Mouse (Mus musculus): ENCODE data around the gene Baiap2. TPM values are rescaled to one million over a fixed set of nuclear protein-coding genes. Genes with fewer than 3 reads are reported as not detected.
A peak's percentile ranks its signal among the peaks of the same experiment; 100 is the strongest.

The Baiap2 gene
- polyA plus RNA-seq (2016; fragmentation: Nextera tagmentation; extraction: Ambion mirVana) = 6.2 and 7.0 TPM in 2 replicates

DNA sequence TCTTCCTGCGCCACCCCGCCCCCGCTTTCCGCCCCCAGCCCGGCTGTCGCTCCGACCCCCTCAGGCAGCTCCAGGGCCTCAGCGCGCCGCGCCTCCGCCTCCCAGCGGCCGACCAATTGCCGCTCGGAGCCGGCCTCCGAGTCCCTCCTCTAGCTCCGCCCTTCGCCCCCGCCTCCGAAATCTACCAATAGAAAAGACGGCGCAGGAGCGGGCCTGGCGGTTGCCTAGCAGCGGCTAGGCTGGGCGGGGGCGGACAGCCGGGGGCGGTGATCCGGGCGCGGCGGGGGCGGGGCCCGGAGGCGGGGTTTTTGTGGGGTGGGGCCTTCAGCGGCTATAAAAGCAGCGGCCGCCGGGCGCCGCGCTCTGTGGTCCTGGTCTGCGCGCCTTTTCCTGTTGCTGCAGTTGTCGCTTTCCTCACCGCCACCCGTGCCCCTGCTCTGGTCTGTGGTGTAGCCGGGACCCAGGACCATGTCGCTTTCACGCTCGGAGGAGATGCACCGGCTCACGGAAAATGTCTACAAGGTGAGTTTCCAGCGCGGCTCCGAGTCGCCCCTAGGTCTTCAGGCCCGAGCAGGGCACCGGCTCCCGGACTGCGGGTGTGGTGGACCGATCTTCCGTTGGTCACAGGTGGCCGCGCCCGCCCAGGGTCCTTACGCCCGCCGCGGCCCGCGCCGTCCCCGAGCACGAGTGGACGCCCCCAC is at the start of gene Baiap2:
Gene Baiap2, plus strand, starts transcription at position 37 of the 701 bp plus-strand sequence.
- under 1% methylated on average over 79 of the region's 79 CpGs for WGBS (ENCODE audit: insufficient replicate concordance)
- peak; percentile 93 for ATAC-seq
- peak within 1 kb of the TSS; percentile 73 for H3K9ac ChIP-seq
- peaks cover 73% of the 10 kb centered on the region for H3K4me1 ChIP-seq
- H3K36me3 ChIP-seq = no peaks in the 10 kb centered on the region
- peak within 1 kb of the TSS; percentile 68 for H3K4me3 ChIP-seq
- H3K4me2 ChIP-seq = peak within 1 kb of the TSS; percentile 97
- H3K27ac ChIP-seq = peak within 1 kb of the TSS; percentile 53
- peaks cover 69% of the 10 kb centered on the region for H3K27me3 ChIP-seq (replicated peaks)
- no peaks in the 10 kb centered on the region for H3K9me3 ChIP-seq (replicated peaks)

DNA sequence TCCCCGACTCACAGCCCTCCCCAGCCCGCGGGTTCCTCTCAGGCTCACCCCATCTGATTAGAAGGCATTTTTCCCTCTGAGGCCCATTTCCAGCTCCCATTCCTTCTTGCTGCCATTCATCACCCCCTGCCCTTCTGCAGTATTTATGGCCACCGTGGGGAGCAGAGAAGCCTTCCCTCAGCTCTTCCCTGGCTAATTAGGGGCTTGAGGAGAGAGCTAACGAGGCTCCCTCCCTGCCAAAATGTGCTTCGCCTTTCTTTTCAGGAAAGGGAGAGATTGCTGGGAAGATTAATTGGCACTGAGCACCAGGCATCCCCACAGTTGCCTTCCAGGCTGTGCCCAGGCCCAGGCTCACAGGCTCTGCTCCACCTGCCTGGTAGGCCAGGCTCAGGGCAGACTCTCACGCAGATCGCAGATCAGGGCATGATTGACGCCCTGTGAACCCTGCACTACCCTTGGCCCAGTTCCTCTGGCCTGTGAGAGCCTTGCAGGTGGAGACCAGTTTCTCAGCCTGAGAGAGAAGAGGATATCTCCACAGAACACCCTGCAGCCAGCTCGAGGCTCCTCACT is 48.8 kb upstream of the Baiap2 start:
- H3K4me1 ChIP-seq = 0 out of 2 replicates have a peak, but pooled peaks cover 6% of the 10 kb centered on the region
- 65% methylated on average over 10 of the region's 10 CpGs for WGBS (ENCODE audit: insufficient replicate concordance)
- H3K36me3 ChIP-seq = peaks cover 93% of the 10 kb centered on the region
- H3K4me2 ChIP-seq = no peak overlapping the region
- H3K9me3 ChIP-seq (replicated peaks) = no peaks in the 10 kb centered on the region
- no peaks in the 10 kb centered on the region for H3K27me3 ChIP-seq (replicated peaks)
- H3K4me3 ChIP-seq = no peak overlapping the region
- no peak overlapping the region for H3K9ac ChIP-seq
- H3K27ac ChIP-seq = no peak overlapping the region
- ATAC-seq = no peak

DNA sequence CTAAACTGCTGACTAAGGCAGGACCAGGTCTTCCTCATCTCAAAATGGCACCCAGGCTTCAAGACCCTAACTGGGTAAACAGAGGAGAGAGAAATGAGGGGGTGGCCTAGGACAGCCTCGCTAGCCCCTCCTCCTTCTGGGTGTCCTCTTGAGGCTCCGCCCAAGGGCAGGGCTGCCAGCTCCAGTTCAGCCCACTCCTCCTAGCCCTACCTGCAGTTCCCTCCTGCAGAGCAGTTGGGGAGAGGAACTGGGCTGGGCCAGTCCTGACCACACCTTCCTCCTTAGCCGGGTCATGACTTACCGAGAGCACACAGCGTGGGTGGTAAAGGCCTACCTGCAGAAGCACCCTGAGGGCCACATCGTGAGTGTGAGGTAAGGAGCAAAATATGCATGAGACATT is 47.9 kb upstream of the Baiap2 start:
- H3K27me3 ChIP-seq (replicated peaks) = no peaks in the 10 kb centered on the region
- 45% methylated on average over 6 of the region's 6 CpGs for WGBS (ENCODE audit: insufficient replicate concordance)
- H3K9ac ChIP-seq = no peak overlapping the region
- H3K4me3 ChIP-seq = no peak overlapping the region
- H3K27ac ChIP-seq = no peak overlapping the region
- 0 out of 2 replicates have a peak, but pooled peaks cover 6% of the 10 kb centered on the region for H3K4me1 ChIP-seq
- H3K9me3 ChIP-seq (replicated peaks) = no peaks in the 10 kb centered on the region
- no peak overlapping the region for H3K4me2 ChIP-seq
- ATAC-seq = peak; percentile 48
- peaks cover 91% of the 10 kb centered on the region for H3K36me3 ChIP-seq

DNA sequence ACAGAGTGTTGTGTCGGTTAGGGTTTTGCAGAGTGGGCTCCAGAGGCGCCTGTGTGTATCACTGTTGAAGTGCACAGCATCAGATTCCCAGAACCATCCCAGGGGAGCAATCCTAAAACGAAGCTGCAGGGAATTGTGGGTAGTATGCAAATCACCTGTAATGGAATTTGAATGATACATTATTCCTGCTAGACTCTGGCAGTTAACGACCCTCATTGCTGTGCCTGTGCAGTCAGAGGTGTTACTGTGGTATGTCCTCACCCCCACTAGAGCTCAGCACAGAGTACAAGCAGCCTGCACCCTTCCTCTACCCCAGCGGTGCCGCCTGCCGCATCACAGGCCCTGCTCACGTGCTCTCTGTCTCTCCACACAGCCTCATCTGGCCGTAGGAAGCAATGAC is 45.5 kb upstream of the Baiap2 start:
- Histone ChIP-seq H3K4me1 (0 out of 2 replicates have a peak, but pooled peaks cover 6% of the 10 kb centered on the region), H3K4me2 (no peak overlapping the region), H3K9me3 (replicated peaks) (no peaks in the 10 kb centered on the region), H3K36me3 (peaks cover 70% of the 10 kb centered on the region), H3K4me3 (no peak overlapping the region), H3K27ac (no peak overlapping the region), H3K9ac (no peak overlapping the region), H3K27me3 (replicated peaks) (no peaks in the 10 kb centered on the region)
- 82% methylated on average over 9 of the region's 9 CpGs for WGBS (ENCODE audit: insufficient replicate concordance)
- ATAC-seq = no peak

DNA sequence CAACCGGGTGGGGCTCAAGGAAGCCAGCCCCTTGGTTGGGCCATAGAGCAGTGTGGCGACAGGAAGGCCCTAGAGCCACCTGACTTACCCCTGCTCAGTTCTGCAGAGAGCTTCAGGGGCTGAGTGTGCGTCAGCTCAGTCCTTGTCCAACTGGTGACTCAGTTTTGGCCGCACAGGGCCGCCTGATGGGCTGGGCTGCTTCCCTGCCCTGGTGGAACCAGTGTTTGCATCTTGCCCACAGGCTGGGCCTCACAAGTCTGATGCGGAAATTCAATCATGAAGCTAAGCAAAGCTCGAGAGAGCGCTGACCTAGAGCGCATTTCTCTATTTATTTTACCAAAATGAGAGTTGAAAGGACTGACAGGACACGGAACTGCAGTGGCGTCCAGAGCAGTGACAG is 43.6 kb upstream of the Baiap2 start:
- no peak for ATAC-seq
- H3K9me3 ChIP-seq (replicated peaks) = no peaks in the 10 kb centered on the region
- H3K4me2 ChIP-seq = no peak overlapping the region
- H3K4me1 ChIP-seq = 0 out of 2 replicates have a peak, but pooled peaks cover 6% of the 10 kb centered on the region
- no peak overlapping the region for H3K27ac ChIP-seq
- H3K27me3 ChIP-seq (replicated peaks) = no peaks in the 10 kb centered on the region
- H3K4me3 ChIP-seq = no peak overlapping the region
- H3K9ac ChIP-seq = no peak overlapping the region
- WGBS (ENCODE audit: insufficient replicate concordance) = 89% methylated on average over 11 of the region's 11 CpGs
- peaks cover 51% of the 10 kb centered on the region for H3K36me3 ChIP-seq

DNA sequence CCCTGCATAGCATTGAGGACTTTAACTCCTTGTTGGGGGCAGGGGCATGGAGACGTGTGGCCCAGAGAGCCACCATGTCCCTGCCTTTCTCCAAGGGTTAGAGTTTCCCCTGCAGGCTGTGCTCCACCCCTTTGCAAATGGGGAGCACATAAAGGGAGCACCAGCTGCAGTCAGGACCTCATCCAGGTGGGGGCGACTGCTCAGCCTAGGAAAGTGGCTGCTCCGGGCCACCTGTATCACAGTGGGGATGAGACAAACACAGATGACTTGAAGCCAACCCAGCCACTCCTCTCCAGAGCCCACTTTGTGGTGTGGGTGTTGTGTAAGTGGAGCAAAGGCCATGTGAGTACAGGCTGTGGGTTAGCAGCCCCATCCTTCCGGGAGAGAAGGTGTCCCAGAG is 41.4 kb upstream of the Baiap2 start:
- no peak overlapping the region for H3K4me3 ChIP-seq
- 0 out of 2 replicates have a peak, but pooled peaks have one; percentile 8 for ATAC-seq
- 59% methylated on average over 4 of the region's 4 CpGs for WGBS (ENCODE audit: insufficient replicate concordance)

DNA sequence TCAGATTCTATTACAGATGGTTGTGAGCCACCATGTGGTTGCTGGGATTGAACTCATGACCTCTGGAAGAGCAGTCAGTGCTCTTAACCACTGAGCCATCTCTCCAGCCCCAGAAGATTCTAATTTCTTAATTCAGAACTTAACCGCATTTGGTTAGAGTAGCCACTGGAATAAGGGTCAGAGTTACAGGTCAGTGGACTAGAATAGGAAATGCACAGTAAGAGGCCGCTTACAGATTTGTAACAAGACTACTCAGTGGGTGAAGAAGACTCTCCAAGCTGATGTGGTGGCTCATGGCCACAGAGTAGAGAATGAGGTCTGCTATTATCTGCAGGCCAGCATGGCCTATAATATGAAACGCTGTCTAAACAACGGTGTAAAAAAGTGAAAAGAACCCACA is 39.7 kb upstream of the Baiap2 start:
- Histone ChIP-seq H3K4me3 (no peak overlapping the region), H3K9ac (no peak overlapping the region), H3K4me1 (no peaks in the 10 kb centered on the region), H3K27ac (no peak overlapping the region), H3K4me2 (no peak overlapping the region), H3K27me3 (replicated peaks) (peaks cover 18% of the 10 kb centered on the region; the same call in 1 of the 2 replicates), H3K9me3 (replicated peaks) (no peaks in the 10 kb centered on the region), H3K36me3 (peaks cover 14% of the 10 kb centered on the region)
- ATAC-seq = no peak
- 74% methylated on average over 4 of the region's 4 CpGs for WGBS (ENCODE audit: insufficient replicate concordance)

More for the DNA sequence above, 41.4 kb upstream of the Baiap2 start:
- no peak overlapping the region for H3K9ac ChIP-seq
- H3K27ac ChIP-seq = no peak overlapping the region
- no peaks in the 10 kb centered on the region for H3K4me1 ChIP-seq
- no peaks in the 10 kb centered on the region for H3K9me3 ChIP-seq (replicated peaks)
- H3K36me3 ChIP-seq = peaks cover 29% of the 10 kb centered on the region
- H3K27me3 ChIP-seq (replicated peaks) = 0 out of 2 replicates have a peak, but pooled peaks cover 4% of the 10 kb centered on the region
- H3K4me2 ChIP-seq = no peak overlapping the region

DNA sequence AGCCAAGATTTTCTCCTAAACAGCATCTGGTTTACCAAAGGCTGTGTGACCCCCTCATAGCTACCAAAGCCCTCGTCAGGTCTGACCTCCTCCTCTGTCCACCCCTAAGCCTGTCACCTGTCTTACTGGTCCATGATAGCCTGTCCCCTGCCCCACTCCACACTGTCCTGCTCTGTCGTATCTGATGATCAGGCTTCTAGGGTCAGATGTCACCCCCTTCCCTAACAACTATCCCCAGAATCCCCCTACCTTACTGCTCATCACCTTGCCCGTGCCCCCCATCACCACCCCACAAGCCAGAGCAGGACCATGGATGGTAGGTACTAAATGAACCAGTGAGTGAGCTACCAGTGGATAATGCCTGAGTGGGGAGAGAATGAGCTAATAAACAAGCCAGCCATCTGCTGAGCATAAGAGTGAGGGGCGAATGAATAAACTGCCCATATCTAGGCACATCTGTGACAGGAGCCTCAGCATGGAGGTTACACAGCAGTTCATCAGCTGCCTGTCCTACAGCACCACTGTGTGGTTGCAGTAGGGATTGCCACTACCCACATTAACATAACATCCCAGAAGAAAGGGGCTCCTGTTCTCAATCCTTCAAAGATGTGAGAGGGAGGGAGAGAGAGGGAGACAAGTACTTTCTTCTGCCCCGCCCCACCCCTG is 37.8 kb upstream of the Baiap2 start:
- peak; percentile 28; the same call in 1 of the 2 replicates for ATAC-seq
- H3K27ac ChIP-seq = no peak overlapping the region
- no peaks in the 10 kb centered on the region for H3K9me3 ChIP-seq (replicated peaks)
- no peak overlapping the region for H3K4me3 ChIP-seq
- peaks cover 29% of the 10 kb centered on the region; the same call in 1 of the 2 replicates for H3K27me3 ChIP-seq (replicated peaks)
- H3K4me1 ChIP-seq = peaks cover 3% of the 10 kb centered on the region
- 23% methylated on average over 5 of the region's 5 CpGs for WGBS (ENCODE audit: insufficient replicate concordance)
- no peaks in the 10 kb centered on the region for H3K36me3 ChIP-seq
- H3K9ac ChIP-seq = no peak overlapping the region
- H3K4me2 ChIP-seq = no peak overlapping the region

DNA sequence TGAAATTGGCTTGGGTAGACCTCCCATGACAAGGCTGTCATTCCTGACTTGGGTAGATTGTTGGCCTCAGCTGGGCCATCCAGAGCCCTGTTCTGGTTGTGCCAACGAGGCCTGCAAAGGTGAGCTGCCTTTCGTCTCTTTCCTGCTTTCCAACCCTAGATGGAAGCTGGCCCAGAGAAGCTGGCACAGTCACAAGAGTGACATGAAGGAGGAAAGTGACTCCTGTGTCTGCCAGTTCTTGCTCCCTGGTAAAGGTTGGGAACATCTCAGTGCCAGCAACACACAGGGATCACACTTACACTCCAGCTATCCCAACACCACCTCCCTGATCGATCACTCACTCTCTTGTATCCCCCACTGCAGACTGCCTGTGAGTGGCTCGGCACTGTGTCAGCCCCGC is 36.8 kb upstream of the Baiap2 start:
- H3K4me3 ChIP-seq = no peak overlapping the region
- no peak overlapping the region for H3K27ac ChIP-seq
- ATAC-seq = no peak
- H3K9me3 ChIP-seq (replicated peaks) = no peaks in the 10 kb centered on the region
- no peak overlapping the region for H3K4me2 ChIP-seq
- peaks cover 29% of the 10 kb centered on the region; the same call in 1 of the 2 replicates for H3K27me3 ChIP-seq (replicated peaks)
- no peak overlapping the region for H3K9ac ChIP-seq
- H3K4me1 ChIP-seq = peaks cover 9% of the 10 kb centered on the region
- 73% methylated on average over 5 of the region's 5 CpGs for WGBS (ENCODE audit: insufficient replicate concordance)
- H3K36me3 ChIP-seq = no peaks in the 10 kb centered on the region

DNA sequence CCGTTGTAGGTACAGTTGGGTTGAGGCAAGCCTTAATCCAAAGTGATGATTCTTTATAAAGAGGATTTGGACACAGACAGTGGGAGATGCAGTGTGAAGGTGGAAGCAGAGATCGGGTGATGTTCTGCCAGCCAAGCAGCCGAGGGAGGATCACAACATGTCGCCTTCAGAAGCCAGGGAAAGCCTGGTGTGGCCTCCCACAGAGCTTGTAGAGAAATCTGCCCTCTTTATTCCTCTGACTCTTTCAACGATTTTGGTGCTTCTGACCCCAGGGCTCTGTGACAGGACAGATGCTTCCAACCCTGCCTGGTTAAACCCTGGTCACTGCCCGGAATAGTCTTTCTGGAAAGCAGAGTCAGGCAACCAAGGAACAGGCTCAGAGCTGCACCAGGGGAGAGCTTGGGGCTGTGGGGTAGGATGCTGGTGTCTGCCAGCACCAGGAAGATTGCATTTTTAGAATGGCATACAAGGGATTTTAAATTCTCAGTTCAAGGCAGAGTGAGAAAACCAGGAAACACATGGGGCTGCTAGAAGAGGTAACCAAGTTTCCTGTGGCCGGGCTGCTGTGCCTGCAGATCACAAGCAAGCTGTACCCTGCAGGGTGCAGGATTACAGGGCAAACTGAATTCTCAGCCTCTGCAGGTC is 35.4 kb upstream of the Baiap2 start:
- H3K36me3 ChIP-seq = no peaks in the 10 kb centered on the region
- peaks cover 9% of the 10 kb centered on the region for H3K4me1 ChIP-seq
- H3K4me2 ChIP-seq = no peak overlapping the region
- H3K9me3 ChIP-seq (replicated peaks) = no peaks in the 10 kb centered on the region
- H3K9ac ChIP-seq = no peak overlapping the region
- no peak overlapping the region for H3K27ac ChIP-seq
- H3K4me3 ChIP-seq = no peak overlapping the region
- H3K27me3 ChIP-seq (replicated peaks) = peaks cover 29% of the 10 kb centered on the region; the same call in 1 of the 2 replicates
- no peak for ATAC-seq
- WGBS (ENCODE audit: insufficient replicate concordance) = 50% methylated on average over 7 of the region's 7 CpGs

DNA sequence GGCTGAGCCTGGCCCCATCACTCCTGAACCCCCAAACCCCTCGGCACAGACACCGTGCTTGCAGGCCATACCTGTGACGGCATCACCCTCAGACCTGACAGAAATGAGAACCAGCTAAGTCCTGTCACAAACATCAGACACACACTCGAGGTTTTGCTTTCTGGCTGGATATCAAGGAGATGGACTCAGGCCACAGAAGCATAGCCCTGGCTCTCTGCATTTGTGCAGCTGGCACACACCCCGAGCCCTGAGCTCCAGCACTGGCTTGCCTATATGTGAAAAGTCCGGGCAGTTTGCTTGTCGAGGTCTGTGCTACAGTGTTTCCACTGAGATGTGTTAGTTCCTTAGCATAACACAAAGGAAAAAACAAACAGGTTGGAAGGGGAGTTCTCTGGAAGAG is 34.9 kb upstream of the Baiap2 start:
- ATAC-seq = no peak
- no peak overlapping the region for H3K4me3 ChIP-seq
- H3K4me2 ChIP-seq = no peak overlapping the region
- no peaks in the 10 kb centered on the region for H3K36me3 ChIP-seq
- 55% methylated on average over 7 of the region's 7 CpGs for WGBS (ENCODE audit: insufficient replicate concordance)
- peaks cover 10% of the 10 kb centered on the region for H3K4me1 ChIP-seq
- peaks cover 29% of the 10 kb centered on the region; the same call in 1 of the 2 replicates for H3K27me3 ChIP-seq (replicated peaks)
- H3K9ac ChIP-seq = no peak overlapping the region
- H3K9me3 ChIP-seq (replicated peaks) = no peaks in the 10 kb centered on the region
- H3K27ac ChIP-seq = no peak overlapping the region

All from liver, embryonic 12.5 days (tissue).